8 mouse cellular contexts compared by ENCODE assay signal in the genomic region with DNA sequence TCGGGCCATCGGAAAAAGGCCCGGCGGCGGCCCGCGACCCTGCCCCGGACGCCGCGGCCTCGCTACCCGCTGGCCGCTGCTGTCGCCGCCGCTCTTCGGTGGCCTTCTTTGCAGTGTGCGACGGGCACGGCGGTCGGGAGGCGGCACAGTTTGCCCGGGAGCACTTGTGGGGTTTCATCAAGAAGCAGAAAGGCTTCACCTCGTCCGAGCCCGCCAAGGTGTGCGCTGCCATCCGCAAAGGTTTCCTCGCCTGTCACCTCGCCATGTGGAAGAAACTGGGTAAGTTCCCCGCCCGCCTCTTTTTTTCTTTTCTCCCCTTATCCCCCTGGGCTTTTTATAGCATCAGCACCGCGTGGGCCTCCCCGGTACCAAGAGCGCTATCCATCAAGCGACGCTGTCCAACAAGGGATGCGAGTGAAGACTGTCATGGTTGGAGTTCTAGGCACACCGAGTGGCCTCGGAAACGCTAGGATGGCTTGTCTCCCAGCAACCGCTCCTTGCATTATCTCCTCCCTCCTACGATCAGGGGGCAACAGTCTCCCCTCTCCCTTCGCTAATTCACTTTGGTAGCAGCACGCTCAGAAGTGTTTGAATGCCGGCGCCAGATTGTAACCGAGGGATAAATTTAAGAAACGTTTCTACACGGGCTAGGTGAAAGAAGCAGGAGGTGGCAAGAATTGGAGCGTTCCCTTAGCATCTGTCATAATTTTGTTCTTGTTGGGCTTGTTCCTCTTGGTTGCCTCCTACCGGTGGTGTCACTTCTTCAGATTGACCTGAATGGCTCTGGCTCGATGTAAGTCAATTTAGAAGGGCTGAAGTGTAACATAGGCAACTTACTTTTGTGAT. TPM values are rescaled to one million over a fixed set of nuclear protein-coding genes. Genes with fewer than 3 reads are reported as not detected.
A peak's percentile ranks its signal among the peaks of the same experiment; 100 is the strongest.
DNase-seq lines count a peak whose midpoint lies in the region.

No protein-coding gene starts in this region.

- no peaks in the 10 kb centered on the region for H3K9me3 ChIP-seq in midbrain, embryonic 10.5 days (replicated peaks)

- under 1% methylated on average over 56 of the region's 56 CpGs for WGBS in midbrain, embryonic 10.5 days

- H3K4me3 ChIP-seq in midbrain, embryonic 10.5 days = peak overlapping the region; percentile 94

- peak; percentile 10 for DNase-seq in ovary, postnatal 10 days (ENCODE audit: low spot score)
- no peak for DNase-seq in ovary, adult 18-20 months (ENCODE audit: low spot score)
- peak; percentile 24 to 31 for DNase-seq in cerebellum, postnatal 4 days (ENCODE audit: low spot score in 2 of 2)
- DNase-seq in gastrocnemius, adult 8-10 months (ENCODE audit: low spot score in 2 of 2) = peak; percentile 4 to 7
- peak; percentile 85 for DNase-seq in induced T-regulatory cell, adult 2 months (ENCODE audit: low read depth)
- DNase-seq in left cerebral cortex, postnatal 4 days = peak; percentile 38
- peak; percentile 65 for DNase-seq in midbrain, embryonic 10.5 days (ENCODE audit: low spot score)
- DNase-seq in spleen, adult 18-20 months = peak; percentile 7 to 46

- peak overlapping the region; percentile 97 for H3K27ac ChIP-seq in midbrain, embryonic 10.5 days (replicated peaks)

- no peaks in the 10 kb centered on the region for H3K27me3 ChIP-seq in midbrain, embryonic 10.5 days (ENCODE audit: low read depth, poor library complexity, severe bottlenecking)

- peaks cover 35% of the 10 kb centered on the region for H3K36me3 ChIP-seq in midbrain, embryonic 10.5 days

- intact Hi-C loops in left cerebral cortex, postnatal 4 days (cut with DNase I) = no loop called here

- peaks cover 25% of the 10 kb centered on the region for H3K4me1 ChIP-seq in midbrain, embryonic 10.5 days

RNA-seq across cellular contexts. Expression of gene Ppm1d, which starts 0.8 kb away (rescaled TPM):
- total RNA-seq in gastrocnemius, adult 8-10 months (2022) = 1 to 10 TPM; 4.4 to 6.4 (median 5.0) TPM
- total RNA-seq in left cerebral cortex, postnatal 4 days (2021) = 10 to 100 TPM; 20.2 to 21.3 TPM
- 22.7 and 24.5 TPM in 2 replicates for polyA plus RNA-seq in midbrain, embryonic 10.5 days (2016; fragmentation: Nextera tagmentation; extraction: Ambion mirVana)

RNA-seq across cellular contexts. Expression of gene Bcas3, which starts 41.1 kb away (rescaled TPM):
- 10 to 100 TPM; 37.4 to 39.3 (median 38.9) TPM for total RNA-seq in gastrocnemius, adult 8-10 months (2022)
- total RNA-seq in left cerebral cortex, postnatal 4 days (2021) = 10 to 100 TPM; 42.7 to 42.9 TPM
- 20.2 and 24.2 TPM in 2 replicates for polyA plus RNA-seq in midbrain, embryonic 10.5 days (2016; fragmentation: Nextera tagmentation; extraction: Ambion mirVana)
